Mouse (Mus musculus) C2C12 (cell line): Measurements from ENCODE around the gene Tbxa2r. TPM values are rescaled to one million over a fixed set of nuclear protein-coding genes. Genes with fewer than 3 reads are reported as not detected.

Source experiments
- H3K27me3 ChIP-seq: one replicate; pipeline ENCODE4 v1.6.1; 2011; ENCODE audit not compliant: control insufficient read depth, insufficient read depth, insufficient read length
- H3K36me3 ChIP-seq: one replicate; pipeline ENCODE4 v1.6.1; 2011; ENCODE audit not compliant: control insufficient read depth, insufficient read depth
- H3K4me3 ChIP-seq: one replicate; pipeline ENCODE4 v1.5.1; 2011; ENCODE audit warnings: mild to moderate bottlenecking, control low read depth; ENCODE audit not compliant: poor library complexity, insufficient read depth, severe bottlenecking
- H3K79me2 ChIP-seq: one replicate; pipeline ENCODE4 v1.6.1; 2011; ENCODE audit not compliant: control insufficient read depth, insufficient read depth
- H3K79me3 ChIP-seq: one replicate; pipeline ENCODE4 v1.6.1; 2011; ENCODE audit warnings: low read depth, control low read depth
- H3ac ChIP-seq: one replicate; pipeline ENCODE3; 2011; ENCODE audit warnings: low read depth; ENCODE audit not compliant: control insufficient read depth, insufficient read length
- CEBPB ChIP-seq: IDR thresholded peaks from one replicate; pipeline ENCODE4 v1.6.1; 2011; ENCODE audit warnings: low read depth, mild to moderate bottlenecking, control low read depth, moderate library complexity
- CTCF ChIP-seq: IDR thresholded peaks from one replicate; pipeline ENCODE4 v1.5.1; 2011; ENCODE audit not compliant: control insufficient read depth, insufficient read depth, insufficient read length
- FOSL1 ChIP-seq: IDR thresholded peaks from one replicate; pipeline ENCODE4 v1.8.0; 2011; ENCODE audit warnings: mild to moderate bottlenecking, low read length; ENCODE audit not compliant: poor library complexity, insufficient read depth, severe bottlenecking
- MAX ChIP-seq: IDR thresholded peaks from one replicate; pipeline ENCODE4 v1.6.1; 2011; ENCODE audit warnings: mild to moderate bottlenecking, control low read depth
- MYOD1 ChIP-seq: IDR thresholded peaks from one replicate; pipeline ENCODE4 v1.6.1; 2011; ENCODE audit warnings: low read depth; ENCODE audit not compliant: control insufficient read depth, insufficient read length
- MYOG ChIP-seq: IDR thresholded peaks from one replicate; pipeline ENCODE4 v1.6.1; 2011; ENCODE audit not compliant: control insufficient read depth, insufficient read length; ENCODE audit errors: extremely low read depth
- USF1 ChIP-seq: IDR thresholded peaks from one replicate; pipeline ENCODE4 v1.6.1; 2011; ENCODE audit warnings: low read depth, mild to moderate bottlenecking, control low read depth, moderate library complexity
- polyA plus RNA-seq: library from polyadenylated mRNA; unstranded; fragments of >200 nt; fragmentation: generic; extraction: Trizol; gene quantifications from one replicate; pipeline ENCODE4 v1.2.1, GENCODE M21; 2012; ENCODE audit warnings: missing spikeins

Gene Tbxa2r
- polyA plus RNA-seq, 1 experiment: 0.02 TPM

- Histone ChIP-seq H3K27me3 (no peaks in the 10 kb centered on the region), H3K4me3 (no peak overlapping the region), H3ac (no peak overlapping the region), H3K79me3 (peaks cover 5% of the 10 kb centered on the region), H3K79me2 (peaks cover 14% of the 10 kb centered on the region), H3K36me3 (peaks cover 16% of the 10 kb centered on the region)
- TF ChIP-seq MYOG (no peak), MYOD1 (peak; percentile 10), FOSL1 (no peak), CTCF (no peak), MAX (no peak), USF1 (no peak)
Measured at GRCm38 (mm10) chr10:81351678-81352291, 23.3 kb downstream of the Tbxa2r start.

DNA sequence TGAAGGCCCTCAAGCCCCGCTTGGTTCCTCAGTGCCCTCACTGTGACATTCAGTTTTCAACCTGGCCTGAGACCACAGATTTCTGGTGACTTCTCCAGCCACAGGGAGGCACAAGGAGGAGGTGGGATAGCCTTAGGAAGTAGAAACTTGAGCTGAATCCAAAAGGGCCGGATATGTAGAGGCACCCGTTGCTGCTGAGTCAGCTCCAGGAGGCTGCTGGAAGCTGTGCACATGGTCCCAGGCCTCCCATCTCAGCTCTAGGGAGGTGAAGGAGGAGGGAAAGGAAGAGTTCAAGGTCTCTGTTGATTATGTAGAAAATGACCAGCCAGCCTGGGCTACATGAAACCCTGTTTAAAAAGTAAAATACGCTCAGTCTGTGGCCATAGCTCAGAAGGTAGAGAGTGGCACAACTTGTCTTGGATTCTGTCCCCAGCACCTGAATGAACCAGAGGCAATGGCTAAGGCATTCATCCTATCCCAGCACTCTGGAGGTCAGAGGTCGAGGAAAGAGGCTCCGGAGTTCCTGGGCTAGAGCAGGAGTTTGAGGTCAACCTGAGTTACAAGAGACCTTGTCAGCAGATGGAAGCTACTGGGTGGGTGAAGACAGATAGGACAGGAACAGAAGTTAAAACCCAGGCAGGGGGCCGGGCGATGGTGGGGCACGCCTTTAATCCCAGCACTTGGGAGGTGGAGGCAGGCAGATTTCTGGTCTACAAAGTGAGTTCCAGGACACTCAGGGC is 26.4 kb downstream of the Tbxa2r start:
- Histone ChIP-seq H3K27me3 (no peaks in the 10 kb centered on the region), H3K79me2 (peaks cover 1% of the 10 kb centered on the region), H3K4me3 (no peak overlapping the region), H3K79me3 (peaks cover under 1% of the 10 kb centered on the region), H3K36me3 (no peaks in the 10 kb centered on the region), H3ac (no peak overlapping the region)
- TF ChIP-seq FOSL1: no peak
- TF ChIP-seq CTCF: no peak
- no peak for TF ChIP-seq MYOG
- TF ChIP-seq MAX: no peak
- TF ChIP-seq MYOD1: no peak
- no peak for TF ChIP-seq CEBPB
- TF ChIP-seq USF1: no peak

GRCm38 (mm10) chr10:81355533-81355932 is 27.0 kb downstream of the Tbxa2r start:
- no peaks in the 10 kb centered on the region for H3K79me3 ChIP-seq
- H3K36me3 ChIP-seq: no peaks in the 10 kb centered on the region
- H3ac ChIP-seq: no peak overlapping the region
- no peaks in the 10 kb centered on the region for H3K79me2 ChIP-seq
- TF ChIP-seq CTCF: no peak
- no peak for TF ChIP-seq MYOD1
- no peak for TF ChIP-seq USF1
- no peak for TF ChIP-seq MAX
- TF ChIP-seq MYOG: no peak
- H3K27me3 ChIP-seq: no peaks in the 10 kb centered on the region
- no peak overlapping the region for H3K4me3 ChIP-seq

DNA sequence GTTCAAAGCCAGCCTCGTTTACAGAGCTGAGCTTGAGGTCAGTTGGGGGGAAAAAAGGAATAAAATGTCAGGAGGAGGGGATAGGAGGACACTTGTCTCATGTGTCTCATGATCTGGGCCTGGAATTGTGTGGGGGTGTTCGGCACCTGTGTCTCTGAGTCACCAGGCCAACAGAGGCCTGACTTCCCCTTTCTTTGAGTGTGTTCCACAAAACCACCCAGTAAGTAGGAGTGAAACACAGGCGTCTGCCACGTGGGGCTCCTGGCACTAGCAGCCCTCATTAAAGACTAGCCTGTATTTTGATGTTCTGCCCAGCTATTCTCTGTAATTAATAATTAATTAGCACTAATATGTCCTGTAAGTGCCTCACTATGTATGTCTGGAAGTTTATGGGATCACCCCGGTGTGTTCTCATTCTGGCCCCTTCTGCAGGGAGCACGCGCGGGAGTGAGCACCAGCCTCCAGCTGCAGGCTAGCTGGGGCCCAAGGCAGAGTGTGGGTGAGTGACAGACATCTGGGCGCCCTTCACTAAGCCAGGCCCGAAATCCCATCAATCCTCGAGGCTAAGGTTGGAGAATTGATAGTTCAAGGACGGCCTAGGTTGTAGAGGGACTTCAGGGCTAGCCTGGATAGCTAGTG is 27.9 kb downstream of the Tbxa2r start:
- no peak for TF ChIP-seq FOSL1
- TF ChIP-seq MYOG: no peak
- no peak for TF ChIP-seq USF1
- TF ChIP-seq MAX: no peak
- TF ChIP-seq CEBPB: no peak
- no peak for TF ChIP-seq MYOD1
- TF ChIP-seq CTCF: no peak
- Histone ChIP-seq H3K79me2 (no peaks in the 10 kb centered on the region), H3K4me3 (no peak overlapping the region), H3K36me3 (no peaks in the 10 kb centered on the region), H3K27me3 (no peaks in the 10 kb centered on the region), H3K79me3 (no peaks in the 10 kb centered on the region), H3ac (peak overlapping the region; percentile 23)

DNA sequence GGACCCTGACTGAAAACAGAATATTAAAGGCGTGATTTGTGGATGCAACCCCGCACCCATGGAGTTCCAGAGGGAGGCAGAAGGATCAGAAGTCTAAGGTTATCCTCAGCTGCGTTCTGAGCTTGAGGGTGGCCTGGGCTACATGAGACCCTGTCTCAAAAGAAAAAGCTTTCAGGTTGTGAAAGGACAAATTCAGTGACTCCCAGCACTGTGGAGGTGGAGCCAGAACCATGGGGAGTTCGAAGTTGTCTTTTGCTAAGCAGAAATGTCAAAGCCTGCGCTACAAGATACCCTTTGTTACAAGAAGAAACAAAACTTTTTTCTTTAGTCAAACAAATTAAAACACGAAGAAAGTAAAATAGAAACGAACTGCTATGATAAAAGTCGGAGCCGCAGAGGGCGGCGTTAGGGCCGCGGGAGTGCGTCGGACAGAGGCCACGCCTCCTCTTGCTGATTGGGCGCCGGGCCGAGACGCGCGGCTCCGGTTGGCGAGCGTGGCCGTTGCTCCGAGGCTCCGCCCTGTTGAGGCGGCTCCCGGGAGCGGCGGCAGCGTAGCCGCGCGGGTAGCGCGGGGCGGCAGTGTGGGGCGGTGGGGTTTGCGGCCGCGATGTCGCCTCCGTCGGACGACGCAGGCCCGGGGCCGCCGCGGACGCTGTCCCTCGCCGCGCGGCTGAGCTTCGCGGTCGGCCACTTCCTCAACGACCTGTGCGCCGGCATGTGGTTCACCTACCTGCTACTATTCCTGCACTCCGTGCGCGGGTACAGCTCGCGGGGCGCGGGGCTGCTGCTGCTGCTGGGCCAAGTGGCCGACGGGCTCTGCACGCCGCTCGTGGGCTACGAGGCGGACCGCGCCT is 28.7 kb downstream of the Tbxa2r start, which contains the start of gene Mfsd12:
Gene Mfsd12, plus strand, starts transcription at position 501 of the 854 bp plus-strand sequence.
- TF ChIP-seq USF1 (no peak), CTCF (no peak), MYOG (no peak), MAX (peak; percentile 13)
- Histone ChIP-seq H3K27me3 (no peaks in the 10 kb centered on the region), H3ac (peak within 1 kb of the TSS; percentile 99), H3K79me2 (no peaks in the 10 kb centered on the region), H3K79me3 (no peaks in the 10 kb centered on the region), H3K36me3 (no peaks in the 10 kb centered on the region), H3K4me3 (peak within 1 kb of the TSS; percentile 50)
